Comparison of ENCODE assay signal across 26 mouse cellular contexts in genomic region chr2:130297580-130297979, GRCm38 (mm10). TPM values are rescaled to one million over a fixed set of nuclear protein-coding genes. Genes with fewer than 3 reads are reported as not detected.
DNase-seq lines count a peak whose midpoint lies in the region; ATAC-seq lines count a peak whose summit lies in the region.
"Had no signal": no experiment of that assay in that cellular context is flagged by ENCODE, and none has a peak within 500 bp of the region (broad histone marks: within the 10 kb centered on the region; RNA-seq: fewer than 3 reads in every experiment).

No protein-coding gene starts in this region.

- DNase-seq in forebrain, embryonic 14.5 days (ENCODE audit: low spot score), result no peak
- no peak for DNase-seq in limb, embryonic 10.5 days (ENCODE audit: low spot score)
- DNase-seq in neural tube, embryonic 10.5 days (ENCODE audit: extremely low spot score, low spot score), result no peak
- DNase-seq: adrenal gland, postnatal 10 days; adrenal gland, postnatal 36 days; B cell, adult 2 months; cerebellum, adult 18-20 months; cerebellum, adult 9-10 months; cerebellum, postnatal 14 days; forebrain, postnatal 0 days; gastrocnemius, adult 2 months; gastrocnemius, postnatal 14 days; heart, adult 18-20 months; heart, postnatal 14 days; heart, postnatal 4 days had no signal

- H3K9ac ChIP-seq in forebrain, embryonic 12.5 days, result peak overlapping the region; percentile 17; the same call in 1 of the 2 replicates
- H3K9ac ChIP-seq in forebrain, embryonic 14.5 days (ENCODE audit: low read length), result no peak overlapping the region
- 0 out of 2 replicates have a peak overlapping the region, but pooled peaks have one; percentile 25 for H3K9ac ChIP-seq in limb, embryonic 13.5 days
- H3K9ac ChIP-seq in neural tube, embryonic 13.5 days, result 0 out of 2 replicates have a peak overlapping the region, but pooled peaks have one; percentile 34
- H3K9ac ChIP-seq: embryonic facial prominence, embryonic 12.5 days; forebrain, postnatal 0 days; heart, embryonic 13.5 days; hindbrain, embryonic 14.5 days had no signal

- 92% methylated on average over 9 of the region's 9 CpGs for WGBS in forebrain, embryonic 12.5 days
- WGBS in forebrain, embryonic 14.5 days, result 84% methylated on average over 9 of the region's 9 CpGs
- WGBS in limb, embryonic 13.5 days, result 75% methylated on average over 9 of the region's 9 CpGs
- 78% methylated on average over 9 of the region's 9 CpGs for WGBS in limb, embryonic 10.5 days
- WGBS in neural tube, embryonic 13.5 days, result 83% methylated on average over 9 of the region's 9 CpGs

- no peaks in the 10 kb centered on the region for H3K9me3 ChIP-seq in forebrain, embryonic 12.5 days
- no peaks in the 10 kb centered on the region for H3K9me3 ChIP-seq in forebrain, embryonic 14.5 days (replicated peaks; ENCODE audit: control insufficient read depth, low read length)
- no peaks in the 10 kb centered on the region for H3K9me3 ChIP-seq in limb, embryonic 13.5 days
- no peaks in the 10 kb centered on the region for H3K9me3 ChIP-seq in limb, embryonic 10.5 days (replicated peaks)
- no peaks in the 10 kb centered on the region for H3K9me3 ChIP-seq in neural tube, embryonic 13.5 days
- H3K9me3 ChIP-seq: embryonic facial prominence, embryonic 12.5 days; heart, embryonic 13.5 days had no signal

- no peak overlapping the region for H3K4me2 ChIP-seq in forebrain, embryonic 12.5 days
- H3K4me2 ChIP-seq in forebrain, embryonic 14.5 days (ENCODE audit: low read length), result no peak overlapping the region
- no peak overlapping the region for H3K4me2 ChIP-seq in limb, embryonic 13.5 days (replicated peaks)
- H3K4me2 ChIP-seq in neural tube, embryonic 13.5 days, result no peak overlapping the region

- H3K27me3 ChIP-seq in forebrain, embryonic 12.5 days, result peaks cover 36% of the 10 kb centered on the region
- H3K27me3 ChIP-seq in forebrain, embryonic 14.5 days (replicated peaks; ENCODE audit: control insufficient read depth, insufficient read depth, low read length), result no peaks in the 10 kb centered on the region
- peaks cover 47% of the 10 kb centered on the region for H3K27me3 ChIP-seq in limb, embryonic 13.5 days
- peaks cover 54% of the 10 kb centered on the region for H3K27me3 ChIP-seq in limb, embryonic 10.5 days (ENCODE audit: low read depth, poor library complexity, severe bottlenecking)
- peaks cover 11% of the 10 kb centered on the region for H3K27me3 ChIP-seq in neural tube, embryonic 13.5 days
- H3K27me3 ChIP-seq: Patski had no signal

- ATAC-seq in forebrain, embryonic 12.5 days (ENCODE audit: low FRiP score), result no peak
- ATAC-seq in forebrain, embryonic 14.5 days, result no peak
- no peak for ATAC-seq in limb, embryonic 13.5 days (ENCODE audit: low FRiP score, low read depth)
- ATAC-seq in neural tube, embryonic 13.5 days (ENCODE audit: low read depth), result no peak
- ATAC-seq: forebrain, postnatal 0 days; hindbrain, postnatal 0 days; inflammation-experienced regulatory T-cells, adult 6 months; intestine, embryonic 16.5 days; Patski had no signal

- no peaks in the 10 kb centered on the region; the same call in 1 of the 2 replicates for H3K36me3 ChIP-seq in forebrain, embryonic 12.5 days (replicated peaks)
- H3K36me3 ChIP-seq in forebrain, embryonic 14.5 days (ENCODE audit: control insufficient read depth, insufficient read depth, low read length), result peaks cover 16% of the 10 kb centered on the region
- peaks cover 11% of the 10 kb centered on the region; the same call in 1 of the 2 replicates for H3K36me3 ChIP-seq in limb, embryonic 13.5 days
- H3K36me3 ChIP-seq in limb, embryonic 10.5 days, result no peaks in the 10 kb centered on the region
- no peaks in the 10 kb centered on the region for H3K36me3 ChIP-seq in neural tube, embryonic 13.5 days
- H3K36me3 ChIP-seq: embryonic facial prominence, embryonic 12.5 days; G1E had no signal

- H3K27ac ChIP-seq in forebrain, embryonic 12.5 days, result no peak overlapping the region
- no peak overlapping the region for H3K27ac ChIP-seq in forebrain, embryonic 14.5 days (ENCODE audit: low read depth, low read length)
- H3K27ac ChIP-seq in limb, embryonic 13.5 days, result no peak overlapping the region
- no peak overlapping the region for H3K27ac ChIP-seq in limb, embryonic 10.5 days
- H3K27ac ChIP-seq in neural tube, embryonic 13.5 days (replicated peaks), result no peak overlapping the region
- H3K27ac ChIP-seq: embryonic facial prominence, embryonic 12.5 days; gastrocnemius, adult 2 months; heart, embryonic 13.5 days; hindbrain, embryonic 14.5 days; hindbrain, postnatal 0 days had no signal

- H3K4me3 ChIP-seq in forebrain, embryonic 12.5 days (replicated peaks), result no peak overlapping the region
- H3K4me3 ChIP-seq in forebrain, embryonic 14.5 days (ENCODE audit: low read depth, low read length), result no peak overlapping the region
- H3K4me3 ChIP-seq in limb, embryonic 13.5 days, result no peak overlapping the region
- no peak overlapping the region for H3K4me3 ChIP-seq in limb, embryonic 10.5 days
- no peak overlapping the region for H3K4me3 ChIP-seq in neural tube, embryonic 13.5 days
- H3K4me3 ChIP-seq: gastrocnemius, adult 2 months; heart, embryonic 13.5 days had no signal

- peaks cover 42% of the 10 kb centered on the region for H3K4me1 ChIP-seq in forebrain, embryonic 12.5 days
- peaks cover 6% of the 10 kb centered on the region for H3K4me1 ChIP-seq in forebrain, embryonic 14.5 days (ENCODE audit: control insufficient read depth, insufficient read depth, low read length)
- peaks cover 28% of the 10 kb centered on the region for H3K4me1 ChIP-seq in limb, embryonic 13.5 days
- H3K4me1 ChIP-seq in limb, embryonic 10.5 days, result peaks cover 39% of the 10 kb centered on the region
- peaks cover 55% of the 10 kb centered on the region for H3K4me1 ChIP-seq in neural tube, embryonic 13.5 days (replicated peaks)

RNA-seq across cellular contexts. Expression of gene Ebf4, which starts 2.6 kb away (rescaled TPM):
- polyA plus RNA-seq in forebrain, embryonic 12.5 days (2016; fragmentation: Nextera tagmentation; extraction: Ambion mirVana), result 2.7 and 2.9 TPM in 2 replicates
- 2.1 and 2.4 TPM in 2 replicates for polyA plus RNA-seq in forebrain, embryonic 14.5 days (2014; fragmentation: Nextera tagmentation; extraction: Ambion mirVana)
- polyA plus RNA-seq in limb, embryonic 13.5 days (2015; fragmentation: Nextera tagmentation; extraction: Ambion mirVana), result 2.8 and 2.9 TPM in 2 replicates
- 0.34 and 0.90 TPM in 2 replicates for polyA plus RNA-seq in limb, embryonic 10.5 days (2016; fragmentation: Nextera tagmentation; extraction: Ambion mirVana)
- polyA plus RNA-seq in neural tube, embryonic 13.5 days (2015; fragmentation: Nextera tagmentation; extraction: Ambion mirVana), result 3.6 and 4.3 TPM in 2 replicates
- polyA plus RNA-seq: G1E; inflammation-experienced regulatory T-cells, adult 6 months had no signal

RNA-seq across cellular contexts. Expression of gene Idh3b, which starts 13.2 kb away (rescaled TPM):
- polyA plus RNA-seq in forebrain, embryonic 12.5 days (2016; fragmentation: Nextera tagmentation; extraction: Ambion mirVana), result 130 TPM in 2 replicates
- polyA plus RNA-seq in forebrain, embryonic 14.5 days (2014; fragmentation: Nextera tagmentation; extraction: Ambion mirVana), result 178 and 184 TPM in 2 replicates
- polyA plus RNA-seq in limb, embryonic 13.5 days (2015; fragmentation: Nextera tagmentation; extraction: Ambion mirVana), result 155 and 158 TPM in 2 replicates
- 136 and 140 TPM in 2 replicates for polyA plus RNA-seq in limb, embryonic 10.5 days (2016; fragmentation: Nextera tagmentation; extraction: Ambion mirVana)
- 156 and 161 TPM in 2 replicates for polyA plus RNA-seq in neural tube, embryonic 13.5 days (2015; fragmentation: Nextera tagmentation; extraction: Ambion mirVana)

RNA-seq across cellular contexts. Expression of gene Nop56, which starts 23.4 kb away (rescaled TPM):
- 366 and 374 TPM in 2 replicates for polyA plus RNA-seq in forebrain, embryonic 12.5 days (2016; fragmentation: Nextera tagmentation; extraction: Ambion mirVana)
- polyA plus RNA-seq in forebrain, embryonic 14.5 days (2014; fragmentation: Nextera tagmentation; extraction: Ambion mirVana), result 264 and 265 TPM in 2 replicates
- polyA plus RNA-seq in limb, embryonic 13.5 days (2015; fragmentation: Nextera tagmentation; extraction: Ambion mirVana), result 300 and 311 TPM in 2 replicates
- 440 and 499 TPM in 2 replicates for polyA plus RNA-seq in limb, embryonic 10.5 days (2016; fragmentation: Nextera tagmentation; extraction: Ambion mirVana)
- 230 and 236 TPM in 2 replicates for polyA plus RNA-seq in neural tube, embryonic 13.5 days (2015; fragmentation: Nextera tagmentation; extraction: Ambion mirVana)
